Mouse (Mus musculus): Measurements from ENCODE around the gene Gm3250.

Gene Gm3250

GRCm38 (mm10) chr10:77741924-77742688, 40.2 kb downstream of the Gm3250 start, which contains the start of gene Gm18596:
Gene Gm18596 (minus strand): TSS chr10:77742638.
- peak; percentile 25 for DNase-seq

GRCm38 (mm10) chr10:77738929-77739328, 43.4 kb downstream of the Gm3250 start:
- no peak for DNase-seq

GRCm38 (mm10) chr10:77735928-77736327, 46.4 kb downstream of the Gm3250 start:
- no peak for DNase-seq

All from cerebellum, adult 9-11 months (tissue).